Mouse (Mus musculus): ENCODE data around the gene Thap2. TPM values are rescaled to one million over a fixed set of nuclear protein-coding genes. Genes with fewer than 3 reads are reported as not detected.

The Thap2 gene
- polyA plus RNA-seq, 1 experiment from 2014 or later: 29.2 TPM

GRCm38 (mm10) chr10:115387891-115388290 is 3.6 kb upstream of the Thap2 start:
- no peak overlapping the region for H3K4me2 ChIP-seq (ENCODE audit: low read depth, low read length, severe bottlenecking)
- no peak overlapping the region for H3K27ac ChIP-seq (ENCODE audit: low read depth, low read length)
- WGBS: 92% methylated on average over 3 of the region's 3 CpGs
- no peaks in the 10 kb centered on the region for H3K27me3 ChIP-seq (ENCODE audit: control insufficient read depth, insufficient read depth, low read length)
- H3K4me3 ChIP-seq (ENCODE audit: low read depth, low read length): no peak overlapping the region
- DNase-seq (ENCODE audit: low spot score) (no peak), ATAC-seq (replicated peaks; ENCODE audit: low FRiP score) (no peak)
- no peaks in the 10 kb centered on the region for H3K9me3 ChIP-seq (ENCODE audit: control insufficient read depth, low read length)
- no peak overlapping the region for H3K9ac ChIP-seq (ENCODE audit: low read length)
- H3K36me3 ChIP-seq (ENCODE audit: control insufficient read depth, insufficient read depth, low read length): no peaks in the 10 kb centered on the region
- H3K4me1 ChIP-seq (replicated peaks; ENCODE audit: control insufficient read depth, insufficient read depth, low read length): 0 out of 2 replicates have a peak, but pooled peaks cover 3% of the 10 kb centered on the region

GRCm38 (mm10) chr10:115385018-115386002 is 1.1 kb upstream of the Thap2 start:
- H3K36me3 ChIP-seq (ENCODE audit: control insufficient read depth, insufficient read depth, low read length): no peaks in the 10 kb centered on the region; the same call in 1 of the 2 replicates
- WGBS: under 1% methylated on average over 80 of the region's 101 CpGs
- H3K4me3 ChIP-seq (ENCODE audit: low read depth, low read length): peak overlapping the region; percentile 94
- DNase-seq (ENCODE audit: low spot score): peak; percentile 85
- peaks cover 5% of the 10 kb centered on the region; the same call in 1 of the 2 replicates for H3K4me1 ChIP-seq (replicated peaks; ENCODE audit: control insufficient read depth, insufficient read depth, low read length)
- H3K27ac ChIP-seq (ENCODE audit: low read depth, low read length): peak overlapping the region; percentile 98
- H3K4me2 ChIP-seq (ENCODE audit: low read depth, low read length, severe bottlenecking): peak overlapping the region; percentile 72
- no peaks in the 10 kb centered on the region for H3K27me3 ChIP-seq (ENCODE audit: control insufficient read depth, insufficient read depth, low read length)
- H3K9me3 ChIP-seq (ENCODE audit: control insufficient read depth, low read length): no peaks in the 10 kb centered on the region
- peak overlapping the region; percentile 92 for H3K9ac ChIP-seq (ENCODE audit: low read length)
- peak; percentile 68 for ATAC-seq (replicated peaks; ENCODE audit: low FRiP score)

- H3K9me3 ChIP-seq (ENCODE audit: control insufficient read depth, low read length): no peaks in the 10 kb centered on the region
- H3K4me2 ChIP-seq (ENCODE audit: low read depth, low read length, severe bottlenecking): peak overlapping the region; percentile 60
- peak overlapping the region; percentile 98 for H3K27ac ChIP-seq (ENCODE audit: low read depth, low read length)
- peak overlapping the region; percentile 94 for H3K4me3 ChIP-seq (ENCODE audit: low read depth, low read length)
- H3K9ac ChIP-seq (ENCODE audit: low read length): peak overlapping the region; percentile 84
- no peak for ATAC-seq (replicated peaks; ENCODE audit: low FRiP score)
- no peaks in the 10 kb centered on the region for H3K27me3 ChIP-seq (ENCODE audit: control insufficient read depth, insufficient read depth, low read length)
- WGBS: 2% methylated on average over 15 of the region's 15 CpGs
- DNase-seq (ENCODE audit: low spot score): no peak
- no peaks in the 10 kb centered on the region; the same call in 1 of the 2 replicates for H3K36me3 ChIP-seq (ENCODE audit: control insufficient read depth, insufficient read depth, low read length)
- H3K4me1 ChIP-seq (replicated peaks; ENCODE audit: control insufficient read depth, insufficient read depth, low read length): peaks cover 5% of the 10 kb centered on the region; the same call in 1 of the 2 replicates
Measured at GRCm38 (mm10) chr10:115383644-115384220, 511 bp downstream of the Thap2 start.

GRCm38 (mm10) chr10:115382846-115383643 is 1.2 kb downstream of the Thap2 start:
- H3K36me3 ChIP-seq (ENCODE audit: control insufficient read depth, insufficient read depth, low read length): no peaks in the 10 kb centered on the region; the same call in 1 of the 2 replicates
- WGBS: 18% methylated on average over 12 of the region's 12 CpGs
- no peak; the same call in 1 of the 2 replicates for ATAC-seq (replicated peaks; ENCODE audit: low FRiP score)

GRCm38 (mm10) chr10:115381506-115382084 is 2.6 kb downstream of the Thap2 start:
- ATAC-seq (replicated peaks; ENCODE audit: low FRiP score) (no peak), DNase-seq (ENCODE audit: low spot score) (no peak)
- no peak overlapping the region for H3K27ac ChIP-seq (ENCODE audit: low read depth, low read length)
- H3K4me1 ChIP-seq (replicated peaks; ENCODE audit: control insufficient read depth, insufficient read depth, low read length): peaks cover 3% of the 10 kb centered on the region; the same call in 1 of the 2 replicates
- H3K4me3 ChIP-seq (ENCODE audit: low read depth, low read length): no peak overlapping the region
- no peaks in the 10 kb centered on the region for H3K27me3 ChIP-seq (ENCODE audit: control insufficient read depth, insufficient read depth, low read length)
- WGBS: 79% methylated on average over 2 of the region's 2 CpGs
- no peaks in the 10 kb centered on the region for H3K9me3 ChIP-seq (ENCODE audit: control insufficient read depth, low read length)
- H3K9ac ChIP-seq (ENCODE audit: low read length): no peak overlapping the region
- H3K4me2 ChIP-seq (ENCODE audit: low read depth, low read length, severe bottlenecking): no peak overlapping the region
- H3K36me3 ChIP-seq (ENCODE audit: control insufficient read depth, insufficient read depth, low read length): no peaks in the 10 kb centered on the region; the same call in 1 of the 2 replicates

More at GRCm38 (mm10) chr10:115382846-115383643, 1.2 kb downstream of the Thap2 start:
- peak overlapping the region; percentile 60 for H3K4me2 ChIP-seq (ENCODE audit: low read depth, low read length, severe bottlenecking)
- H3K9ac ChIP-seq (ENCODE audit: low read length): peak overlapping the region; percentile 84
- H3K27me3 ChIP-seq (ENCODE audit: control insufficient read depth, insufficient read depth, low read length): no peaks in the 10 kb centered on the region
- H3K9me3 ChIP-seq (ENCODE audit: control insufficient read depth, low read length): no peaks in the 10 kb centered on the region
- DNase-seq (ENCODE audit: low spot score): no peak
- H3K27ac ChIP-seq (ENCODE audit: low read depth, low read length): peak overlapping the region; percentile 98
- H3K4me1 ChIP-seq (replicated peaks; ENCODE audit: control insufficient read depth, insufficient read depth, low read length): peaks cover 5% of the 10 kb centered on the region; the same call in 1 of the 2 replicates
- H3K4me3 ChIP-seq (ENCODE audit: low read depth, low read length): peak overlapping the region; percentile 94

GRCm38 (mm10) chr10:115363151-115363550 is 21.1 kb downstream of the Thap2 start:
- Histone ChIP-seq H3K9ac (ENCODE audit: low read length) (no peak overlapping the region; the same call in 1 of the 2 replicates), H3K9me3 (ENCODE audit: control insufficient read depth, low read length) (no peaks in the 10 kb centered on the region), H3K4me2 (ENCODE audit: low read depth, low read length, severe bottlenecking) (peak overlapping the region; percentile 75), H3K36me3 (ENCODE audit: control insufficient read depth, insufficient read depth, low read length) (no peaks in the 10 kb centered on the region), H3K27me3 (ENCODE audit: control insufficient read depth, insufficient read depth, low read length) (no peaks in the 10 kb centered on the region), H3K4me3 (ENCODE audit: low read depth, low read length) (no peak overlapping the region; the same call in 1 of the 2 replicates), H3K27ac (ENCODE audit: low read depth, low read length) (no peak overlapping the region), H3K4me1 (replicated peaks; ENCODE audit: control insufficient read depth, insufficient read depth, low read length) (0 out of 2 replicates have a peak, but pooled peaks cover 2% of the 10 kb centered on the region)
- 82% methylated on average over 4 of the region's 4 CpGs for WGBS
- no peak for ATAC-seq (replicated peaks; ENCODE audit: low FRiP score)
- DNase-seq (ENCODE audit: low spot score): no peak

- H3K9ac ChIP-seq (ENCODE audit: low read length): peak overlapping the region; percentile 59
- DNase-seq (ENCODE audit: low spot score) (no peak), ATAC-seq (replicated peaks; ENCODE audit: low FRiP score) (no peak; the same call in 1 of the 2 replicates)
- no peaks in the 10 kb centered on the region for H3K9me3 ChIP-seq (ENCODE audit: control insufficient read depth, low read length)
- H3K4me1 ChIP-seq (replicated peaks; ENCODE audit: control insufficient read depth, insufficient read depth, low read length): 0 out of 2 replicates have a peak, but pooled peaks cover 2% of the 10 kb centered on the region
- WGBS: 13% methylated on average over 9 of the region's 9 CpGs
- peak overlapping the region; percentile 94 for H3K27ac ChIP-seq (ENCODE audit: low read depth, low read length)
- H3K4me2 ChIP-seq (ENCODE audit: low read depth, low read length, severe bottlenecking): peak overlapping the region; percentile 75
- peak overlapping the region; percentile 54 for H3K4me3 ChIP-seq (ENCODE audit: low read depth, low read length)
- no peaks in the 10 kb centered on the region for H3K36me3 ChIP-seq (ENCODE audit: control insufficient read depth, insufficient read depth, low read length)
- H3K27me3 ChIP-seq (ENCODE audit: control insufficient read depth, insufficient read depth, low read length): no peaks in the 10 kb centered on the region
Measured at GRCm38 (mm10) chr10:115362623-115362964, 21.6 kb downstream of the Thap2 start.
